Mouse (Mus musculus): ENCODE data around the gene Dnaaf5. TPM values are rescaled to one million over a fixed set of nuclear protein-coding genes. Genes with fewer than 3 reads are reported as not detected.

Gene Dnaaf5
- polyA plus RNA-seq, 1 experiment from 2014 or later = 2.7 TPM

- H3K36me3 ChIP-seq (ENCODE audit: control insufficient read depth, insufficient read depth) = no peaks in the 10 kb centered on the region
- peaks cover 22% of the 10 kb centered on the region for H3K4me1 ChIP-seq (replicated peaks; ENCODE audit: control insufficient read depth, insufficient read depth, low read length)
- no peak overlapping the region for H3K4me3 ChIP-seq (replicated peaks; ENCODE audit: low read length)
- no peak overlapping the region for H3K9ac ChIP-seq (replicated peaks; ENCODE audit: low read depth, low read length)
- H3K27ac ChIP-seq (ENCODE audit: low read length) = no peak overlapping the region
- ATAC-seq = no peak
- no peaks in the 10 kb centered on the region for H3K9me3 ChIP-seq (ENCODE audit: control insufficient read depth, low read length)
- H3K27me3 ChIP-seq (replicated peaks; ENCODE audit: control insufficient read depth, insufficient read depth, low read length) = no peaks in the 10 kb centered on the region
- H3K4me2 ChIP-seq (ENCODE audit: low read length) = no peak overlapping the region
- WGBS = 92% methylated on average over 6 of the region's 6 CpGs
Measured at GRCm38 (mm10) chr5:139137176-139137575, 12.8 kb upstream of the Dnaaf5 start.

GRCm38 (mm10) chr5:139138261-139138925 lies 11.6 kb upstream of the Dnaaf5 start:
- Histone ChIP-seq H3K4me1 (replicated peaks; ENCODE audit: control insufficient read depth, insufficient read depth, low read length) (peaks cover 22% of the 10 kb centered on the region), H3K4me2 (ENCODE audit: low read length) (no peak overlapping the region), H3K27me3 (replicated peaks; ENCODE audit: control insufficient read depth, insufficient read depth, low read length) (no peaks in the 10 kb centered on the region), H3K27ac (ENCODE audit: low read length) (peak overlapping the region; percentile 63), H3K4me3 (replicated peaks; ENCODE audit: low read length) (no peak overlapping the region), H3K9me3 (ENCODE audit: control insufficient read depth, low read length) (no peaks in the 10 kb centered on the region), H3K9ac (replicated peaks; ENCODE audit: low read depth, low read length) (no peak overlapping the region), H3K36me3 (ENCODE audit: control insufficient read depth, insufficient read depth) (no peaks in the 10 kb centered on the region)
- peak; percentile 85 for ATAC-seq
- 50% methylated on average over 12 of the region's 12 CpGs for WGBS

- ATAC-seq = no peak
- Histone ChIP-seq H3K27me3 (replicated peaks; ENCODE audit: control insufficient read depth, insufficient read depth, low read length) (no peaks in the 10 kb centered on the region), H3K36me3 (ENCODE audit: control insufficient read depth, insufficient read depth) (no peaks in the 10 kb centered on the region), H3K4me2 (ENCODE audit: low read length) (no peak overlapping the region), H3K27ac (ENCODE audit: low read length) (peak overlapping the region; percentile 63), H3K4me3 (replicated peaks; ENCODE audit: low read length) (no peak overlapping the region), H3K4me1 (replicated peaks; ENCODE audit: control insufficient read depth, insufficient read depth, low read length) (peaks cover 22% of the 10 kb centered on the region), H3K9ac (replicated peaks; ENCODE audit: low read depth, low read length) (no peak overlapping the region), H3K9me3 (ENCODE audit: control insufficient read depth, low read length) (no peaks in the 10 kb centered on the region)
- WGBS = 82% methylated on average over 8 of the region's 8 CpGs
Measured at GRCm38 (mm10) chr5:139138926-139139472, 11.0 kb upstream of the Dnaaf5 start.

- no peaks in the 10 kb centered on the region for H3K36me3 ChIP-seq (ENCODE audit: control insufficient read depth, insufficient read depth)
- H3K4me1 ChIP-seq (replicated peaks; ENCODE audit: control insufficient read depth, insufficient read depth, low read length) = peaks cover 22% of the 10 kb centered on the region
- no peak overlapping the region for H3K27ac ChIP-seq (ENCODE audit: low read length)
- no peaks in the 10 kb centered on the region for H3K9me3 ChIP-seq (ENCODE audit: control insufficient read depth, low read length)
- no peaks in the 10 kb centered on the region for H3K27me3 ChIP-seq (replicated peaks; ENCODE audit: control insufficient read depth, insufficient read depth, low read length)
- no peak for ATAC-seq
- H3K4me3 ChIP-seq (replicated peaks; ENCODE audit: low read length) = no peak overlapping the region
- H3K9ac ChIP-seq (replicated peaks; ENCODE audit: low read depth, low read length) = no peak overlapping the region
- WGBS = 87% methylated on average over 9 of the region's 9 CpGs
- no peak overlapping the region for H3K4me2 ChIP-seq (ENCODE audit: low read length)
Measured at GRCm38 (mm10) chr5:139140589-139140988, 9.4 kb upstream of the Dnaaf5 start.

GRCm38 (mm10) chr5:139141326-139141725 lies 8.7 kb upstream of the Dnaaf5 start:
- Histone ChIP-seq H3K4me1 (replicated peaks; ENCODE audit: control insufficient read depth, insufficient read depth, low read length) (peaks cover 25% of the 10 kb centered on the region), H3K27me3 (replicated peaks; ENCODE audit: control insufficient read depth, insufficient read depth, low read length) (no peaks in the 10 kb centered on the region), H3K9ac (replicated peaks; ENCODE audit: low read depth, low read length) (no peak overlapping the region), H3K36me3 (ENCODE audit: control insufficient read depth, insufficient read depth) (no peaks in the 10 kb centered on the region), H3K9me3 (ENCODE audit: control insufficient read depth, low read length) (no peaks in the 10 kb centered on the region), H3K27ac (ENCODE audit: low read length) (no peak overlapping the region), H3K4me2 (ENCODE audit: low read length) (no peak overlapping the region), H3K4me3 (replicated peaks; ENCODE audit: low read length) (no peak overlapping the region)
- ATAC-seq = 0 out of 2 replicates have a peak, but pooled peaks have one; percentile 23
- 45% methylated on average over 5 of the region's 5 CpGs for WGBS

- ATAC-seq = no peak
- Histone ChIP-seq H3K27me3 (replicated peaks; ENCODE audit: control insufficient read depth, insufficient read depth, low read length) (no peaks in the 10 kb centered on the region), H3K4me2 (ENCODE audit: low read length) (no peak overlapping the region), H3K9me3 (ENCODE audit: control insufficient read depth, low read length) (no peaks in the 10 kb centered on the region), H3K27ac (ENCODE audit: low read length) (no peak overlapping the region), H3K36me3 (ENCODE audit: control insufficient read depth, insufficient read depth) (no peaks in the 10 kb centered on the region), H3K4me1 (replicated peaks; ENCODE audit: control insufficient read depth, insufficient read depth, low read length) (peaks cover 25% of the 10 kb centered on the region), H3K9ac (replicated peaks; ENCODE audit: low read depth, low read length) (no peak overlapping the region), H3K4me3 (replicated peaks; ENCODE audit: low read length) (no peak overlapping the region)
- WGBS = 53% methylated on average over 3 of the region's 3 CpGs
Measured at GRCm38 (mm10) chr5:139143890-139144289, 6.1 kb upstream of the Dnaaf5 start.

GRCm38 (mm10) chr5:139145726-139146125 lies 4.3 kb upstream of the Dnaaf5 start:
- no peaks in the 10 kb centered on the region for H3K36me3 ChIP-seq (ENCODE audit: control insufficient read depth, insufficient read depth)
- H3K4me2 ChIP-seq (ENCODE audit: low read length) = no peak overlapping the region
- 89% methylated on average over 4 of the region's 4 CpGs for WGBS
- no peaks in the 10 kb centered on the region for H3K9me3 ChIP-seq (ENCODE audit: control insufficient read depth, low read length)
- H3K9ac ChIP-seq (replicated peaks; ENCODE audit: low read depth, low read length) = no peak overlapping the region
- H3K4me1 ChIP-seq (replicated peaks; ENCODE audit: control insufficient read depth, insufficient read depth, low read length) = peaks cover 32% of the 10 kb centered on the region
- no peak overlapping the region for H3K27ac ChIP-seq (ENCODE audit: low read length)
- H3K4me3 ChIP-seq (replicated peaks; ENCODE audit: low read length) = no peak overlapping the region
- H3K27me3 ChIP-seq (replicated peaks; ENCODE audit: control insufficient read depth, insufficient read depth, low read length) = no peaks in the 10 kb centered on the region
- ATAC-seq = no peak

GRCm38 (mm10) chr5:139146476-139147075 lies 3.4 kb upstream of the Dnaaf5 start:
- peaks cover 34% of the 10 kb centered on the region for H3K4me1 ChIP-seq (replicated peaks; ENCODE audit: control insufficient read depth, insufficient read depth, low read length)
- no peak for ATAC-seq
- H3K4me3 ChIP-seq (replicated peaks; ENCODE audit: low read length) = no peak overlapping the region
- H3K9me3 ChIP-seq (ENCODE audit: control insufficient read depth, low read length) = no peaks in the 10 kb centered on the region
- H3K27me3 ChIP-seq (replicated peaks; ENCODE audit: control insufficient read depth, insufficient read depth, low read length) = no peaks in the 10 kb centered on the region
- no peaks in the 10 kb centered on the region for H3K36me3 ChIP-seq (ENCODE audit: control insufficient read depth, insufficient read depth)
- WGBS = 79% methylated on average over 11 of the region's 11 CpGs
- H3K9ac ChIP-seq (replicated peaks; ENCODE audit: low read depth, low read length) = no peak overlapping the region
- no peak overlapping the region for H3K4me2 ChIP-seq (ENCODE audit: low read length)
- peak overlapping the region; percentile 85 for H3K27ac ChIP-seq (ENCODE audit: low read length)

- Histone ChIP-seq H3K9me3 (ENCODE audit: control insufficient read depth, low read length) (no peaks in the 10 kb centered on the region), H3K27me3 (replicated peaks; ENCODE audit: control insufficient read depth, insufficient read depth, low read length) (no peaks in the 10 kb centered on the region), H3K4me2 (ENCODE audit: low read length) (no peak overlapping the region), H3K9ac (replicated peaks; ENCODE audit: low read depth, low read length) (no peak overlapping the region), H3K4me3 (replicated peaks; ENCODE audit: low read length) (no peak overlapping the region), H3K4me1 (replicated peaks; ENCODE audit: control insufficient read depth, insufficient read depth, low read length) (peaks cover 35% of the 10 kb centered on the region), H3K36me3 (ENCODE audit: control insufficient read depth, insufficient read depth) (no peaks in the 10 kb centered on the region), H3K27ac (ENCODE audit: low read length) (peak overlapping the region; percentile 86)
- WGBS = 57% methylated on average over 14 of the region's 14 CpGs
- no peak for ATAC-seq
Measured at GRCm38 (mm10) chr5:139147178-139148078, 2.6 kb upstream of the Dnaaf5 start.

Measured in forebrain, embryonic 16.5 days (tissue).